Mouse (Mus musculus) kidney, postnatal 0 days (tissue): Measurements from ENCODE around the gene Atp8b2. TPM values are rescaled to one million over a fixed set of nuclear protein-coding genes. Genes with fewer than 3 reads are reported as not detected.

Experiments used
- ATAC-seq: fragments of 200-750 bp; cut with Nextera tagmentation; replicated peaks from 2 replicates; pipeline ENCODE4 v1.8.0; 2017; ENCODE audit warnings: low read depth, moderate number of reproducible peaks, moderate TSS enrichment, moderate library complexity; ENCODE audit not compliant: low FRiP score
- DNase-seq: peaks from one replicate; pipeline ENCODE4 v3.0.0-alpha.2; 2016; ENCODE audit warnings: low spot score
- H3K27ac ChIP-seq: fragments of 300-500 bp; sonication (generic); 2 replicates; pipeline ENCODE4 v1.5.1; 2014; ENCODE audit warnings: mild to moderate bottlenecking
- H3K27me3 ChIP-seq: fragments of 300-500 bp; sonication (generic); 2 replicates; pipeline ENCODE4 v1.6.1; 2014; ENCODE audit warnings: low read length, mixed read lengths; ENCODE audit not compliant: insufficient read depth
- H3K36me3 ChIP-seq: fragments of 300-500 bp; sonication (generic); 2 replicates; pipeline ENCODE4 v1.6.1; 2014; ENCODE audit warnings: low read length, mixed read lengths; ENCODE audit not compliant: insufficient read depth
- H3K4me1 ChIP-seq: fragments of 300-500 bp; sonication (generic); replicated peaks from 2 replicates; pipeline ENCODE4 v1.6.1; 2014; ENCODE audit warnings: antibody characterized with exemption, low read length, mixed read lengths; ENCODE audit not compliant: insufficient read depth
- H3K4me2 ChIP-seq: fragments of 300-500 bp; sonication (generic); 2 replicates; pipeline ENCODE4 v1.6.1; 2014; ENCODE audit warnings: mild to moderate bottlenecking, low read length, moderate library complexity, mixed read lengths
- H3K4me3 ChIP-seq: fragments of 300-500 bp; sonication (generic); replicated peaks from 2 replicates; pipeline ENCODE4 v1.5.1; 2014; ENCODE audit warnings: low read depth, low read length
- H3K9ac ChIP-seq: fragments of 300-500 bp; sonication (generic); 2 replicates; pipeline ENCODE4 v1.6.1; 2014; ENCODE audit warnings: low read depth, low read length
- H3K9me3 ChIP-seq: fragments of 300-500 bp; sonication (generic); replicated peaks from 2 replicates; pipeline ENCODE4 v1.6.1; 2016; ENCODE audit warnings: low read length, inconsistent platforms, mixed read lengths
- CTCF ChIP-seq: IDR thresholded peaks from 2 replicates; pipeline ENCODE4 v1.5.1; 2016; ENCODE audit warnings: antibody characterized with exemption, low read depth, mild to moderate bottlenecking, moderate library complexity
- WGBS: fragments of 180-500 bp; shearing (Covaris S2); extraction: QIAGEN DNeasy Blood & Tissue Kit; methylation state at CpG from one replicate; pipeline ENCODE4 v1.1.7; 2014; 5-methylcytosine and 5-hydroxymethylcytosine counted together
- polyA plus RNA-seq: library from polyadenylated mRNA; unstranded; fragments of >200 nt; fragmentation: Nextera tagmentation; extraction: Ambion mirVana; gene quantifications from 2 replicates; pipeline ENCODE4 v1.2.1, GENCODE M21; 2015

Gene Atp8b2
- polyA plus RNA-seq, 1 experiment from 2014 or later, result 6.9 TPM

DNA sequence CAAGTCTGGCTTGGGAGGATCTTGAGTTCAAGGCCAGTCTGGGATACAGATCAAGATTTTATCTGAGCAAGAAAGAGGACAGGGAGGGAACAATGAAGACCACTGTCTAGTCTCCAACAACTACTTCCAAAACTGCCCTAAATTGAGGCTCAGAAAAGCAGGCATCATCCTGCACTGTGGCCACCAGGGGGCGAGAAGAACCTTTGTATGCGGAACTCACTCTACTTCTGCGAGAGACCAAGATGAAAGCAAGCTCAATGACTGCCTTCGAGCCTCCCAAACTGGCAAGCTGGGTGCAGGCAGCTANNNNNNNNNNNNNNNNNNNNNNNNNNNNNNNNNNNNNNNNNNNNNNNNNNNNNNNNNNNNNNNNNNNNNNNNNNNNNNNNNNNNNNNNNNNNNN lies 9.9 kb downstream of the Atp8b2 start:
- H3K27ac ChIP-seq, result no peak overlapping the region
- peaks cover 71% of the 10 kb centered on the region for H3K36me3 ChIP-seq
- no peak overlapping the region for H3K4me2 ChIP-seq
- peak; percentile 97 for TF ChIP-seq CTCF
- WGBS, result 3% methylated on average over 4 of the region's 4 CpGs
- no peak overlapping the region for H3K9ac ChIP-seq
- H3K4me1 ChIP-seq, result no peaks in the 10 kb centered on the region
- no peaks in the 10 kb centered on the region for H3K27me3 ChIP-seq
- H3K9me3 ChIP-seq, result no peaks in the 10 kb centered on the region
- ATAC-seq (no peak; the same call in 1 of the 2 replicates), DNase-seq (peak; percentile 91)
- no peak overlapping the region for H3K4me3 ChIP-seq

DNA sequence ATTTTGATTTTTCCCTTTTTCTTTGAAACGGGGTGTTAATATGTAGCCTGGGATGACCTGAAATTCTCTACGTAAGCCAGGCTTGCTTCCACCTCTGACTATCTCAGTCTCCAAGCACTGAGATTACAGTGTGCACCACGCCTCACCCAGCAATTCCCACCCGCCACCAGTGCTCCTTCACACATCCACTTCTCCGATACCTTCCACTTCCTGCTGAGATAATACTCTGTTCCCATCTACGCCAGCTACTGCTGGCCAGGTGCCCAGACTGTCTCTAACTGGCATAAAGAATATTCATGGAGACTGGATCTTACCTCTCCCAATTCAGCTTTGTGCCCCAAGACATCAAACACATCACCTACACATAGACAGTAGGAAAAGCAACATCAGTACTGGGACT lies 14.7 kb downstream of the Atp8b2 start:
- H3K36me3 ChIP-seq, result peaks cover 81% of the 10 kb centered on the region
- no peak overlapping the region for H3K4me2 ChIP-seq
- H3K27ac ChIP-seq, result no peak overlapping the region
- H3K4me3 ChIP-seq, result no peak overlapping the region
- DNase-seq, result no peak
- H3K9ac ChIP-seq, result no peak overlapping the region
- no peak for TF ChIP-seq CTCF
- no peak for ATAC-seq
- H3K27me3 ChIP-seq, result no peaks in the 10 kb centered on the region
- H3K4me1 ChIP-seq, result no peaks in the 10 kb centered on the region
- no peaks in the 10 kb centered on the region for H3K9me3 ChIP-seq
- WGBS, result 89% methylated on average over 6 of the region's 6 CpGs

DNA sequence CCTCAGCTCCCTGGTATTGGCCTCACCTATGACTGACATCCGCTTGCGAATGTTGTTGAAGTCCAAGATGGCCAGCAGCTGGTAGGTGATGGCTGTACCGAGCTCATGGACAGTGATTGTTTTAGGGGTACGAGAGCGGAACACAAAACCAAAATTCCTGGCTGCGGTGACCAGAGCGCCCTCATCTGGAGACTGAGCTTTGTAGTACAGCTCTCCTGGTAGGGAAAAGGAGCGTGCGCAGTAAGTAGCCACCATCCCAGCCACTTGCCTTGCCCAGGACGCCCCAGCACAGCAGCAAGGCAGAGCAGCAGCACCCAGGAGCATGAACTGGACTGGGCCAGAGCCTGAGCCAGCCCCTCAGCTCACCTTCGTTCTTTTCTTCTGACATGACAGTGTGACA lies 15.3 kb downstream of the Atp8b2 start:
- Histone ChIP-seq H3K4me3 (no peak overlapping the region), H3K4me2 (no peak overlapping the region), H3K27ac (no peak overlapping the region), H3K4me1 (no peaks in the 10 kb centered on the region), H3K27me3 (no peaks in the 10 kb centered on the region), H3K9ac (no peak overlapping the region), H3K36me3 (peaks cover 85% of the 10 kb centered on the region), H3K9me3 (no peaks in the 10 kb centered on the region)
- ATAC-seq, result no peak
- 88% methylated on average over 11 of the region's 11 CpGs for WGBS
- DNase-seq, result no peak
- peak; percentile 13; the same call in 1 of the 2 replicates for TF ChIP-seq CTCF

DNA sequence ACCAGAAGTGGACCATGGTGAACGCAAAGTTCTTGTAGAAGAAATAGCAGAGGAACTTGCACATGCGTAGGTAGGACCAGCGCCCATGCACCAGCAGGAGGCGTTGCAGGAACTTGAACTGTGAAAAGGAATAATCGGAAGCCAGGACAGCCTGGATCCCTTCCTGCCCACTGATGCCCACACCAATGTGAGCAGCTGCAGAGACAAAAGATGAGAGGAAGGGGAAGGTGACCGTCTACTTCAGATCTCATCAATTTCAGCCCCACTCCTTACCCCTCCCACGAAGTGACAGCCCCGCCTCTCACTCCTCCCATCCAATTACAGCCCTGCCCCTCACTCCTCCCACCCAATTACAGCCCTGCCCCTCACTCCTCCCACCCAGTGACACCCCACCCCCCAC lies 18.3 kb downstream of the Atp8b2 start:
- H3K4me2 ChIP-seq, result no peak overlapping the region
- peak; percentile 28; the same call in 1 of the 2 replicates for TF ChIP-seq CTCF
- no peak for DNase-seq
- no peaks in the 10 kb centered on the region for H3K4me1 ChIP-seq
- no peaks in the 10 kb centered on the region for H3K9me3 ChIP-seq
- no peak overlapping the region for H3K27ac ChIP-seq
- WGBS, result 84% methylated on average over 8 of the region's 8 CpGs
- H3K9ac ChIP-seq, result no peak overlapping the region
- no peaks in the 10 kb centered on the region for H3K27me3 ChIP-seq
- ATAC-seq, result no peak
- peaks cover 87% of the 10 kb centered on the region for H3K36me3 ChIP-seq
- H3K4me3 ChIP-seq, result no peak overlapping the region

DNA sequence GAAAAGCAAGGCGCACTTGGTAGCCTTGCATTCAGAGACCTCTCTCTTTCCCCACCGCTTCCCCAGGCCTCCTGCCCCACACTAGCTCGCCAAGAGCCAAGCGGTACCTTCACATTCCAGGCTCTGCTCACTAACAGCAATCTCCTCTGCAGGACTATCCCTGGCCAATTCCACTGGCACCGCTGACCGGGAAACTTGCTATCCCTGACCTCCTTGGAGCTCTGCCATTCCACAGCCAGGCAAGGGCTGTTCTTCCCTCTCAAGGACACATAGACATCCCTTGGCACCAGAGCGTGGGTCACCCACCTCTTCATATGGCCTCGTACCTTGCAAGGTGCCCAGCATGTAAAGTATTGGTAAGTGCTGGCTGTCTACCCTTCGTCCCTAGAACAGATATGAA lies 20.4 kb downstream of the Atp8b2 start:
- no peak overlapping the region for H3K4me3 ChIP-seq
- no peak overlapping the region for H3K9ac ChIP-seq
- 91% methylated on average over 9 of the region's 9 CpGs for WGBS
- H3K27me3 ChIP-seq, result no peaks in the 10 kb centered on the region
- no peak for DNase-seq
- H3K4me1 ChIP-seq, result no peaks in the 10 kb centered on the region
- no peak for ATAC-seq
- no peak overlapping the region for H3K4me2 ChIP-seq
- H3K36me3 ChIP-seq, result peaks cover 73% of the 10 kb centered on the region
- H3K27ac ChIP-seq, result no peak overlapping the region
- no peaks in the 10 kb centered on the region for H3K9me3 ChIP-seq
- no peak for TF ChIP-seq CTCF

DNA sequence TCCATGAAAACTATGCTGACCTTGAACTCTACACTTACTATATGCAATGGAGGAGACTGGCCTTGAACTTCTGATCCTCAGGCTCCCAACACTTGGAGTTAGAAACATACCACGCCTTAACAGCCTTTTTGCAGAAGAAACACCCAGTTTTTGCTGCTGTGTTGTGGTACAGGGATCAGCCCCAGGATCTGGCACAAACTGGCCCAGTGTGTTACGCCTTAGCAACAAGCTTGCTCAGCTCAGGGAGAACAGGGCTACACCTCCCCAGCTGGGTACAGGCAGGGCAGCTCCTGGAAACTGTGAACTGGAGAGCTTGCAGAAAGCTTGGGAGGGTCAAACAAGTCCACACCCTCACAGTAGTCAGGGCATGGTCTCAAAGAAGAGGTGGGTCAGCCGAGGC lies 26.8 kb downstream of the Atp8b2 start:
- DNase-seq (no peak), ATAC-seq (no peak)
- Histone ChIP-seq H3K9me3 (no peaks in the 10 kb centered on the region), H3K4me2 (no peak overlapping the region), H3K4me3 (no peak overlapping the region), H3K36me3 (peaks cover 19% of the 10 kb centered on the region; the same call in 1 of the 2 replicates), H3K27ac (no peak overlapping the region), H3K27me3 (no peaks in the 10 kb centered on the region), H3K4me1 (no peaks in the 10 kb centered on the region), H3K9ac (no peak overlapping the region)
- WGBS, result 88% methylated on average over 3 of the region's 3 CpGs
- no peak for TF ChIP-seq CTCF

DNA sequence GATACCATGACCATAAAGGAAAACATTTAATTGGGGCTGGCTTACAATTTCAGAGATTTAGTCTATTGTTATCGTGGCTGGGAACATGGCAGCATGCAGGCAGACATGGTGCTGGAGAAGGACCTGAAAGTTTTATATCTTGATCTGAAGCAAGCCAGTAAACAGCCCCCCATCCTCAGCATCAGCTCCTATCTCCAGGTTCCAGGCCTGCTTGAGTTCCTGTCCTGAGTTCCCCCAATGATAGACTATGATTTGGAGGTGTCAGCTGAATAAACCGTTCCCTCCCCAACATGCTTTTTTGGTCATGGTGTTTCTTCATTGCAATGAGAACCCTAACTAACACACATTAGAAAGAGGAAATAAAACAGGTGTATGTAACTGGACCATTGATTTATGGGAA lies 30.4 kb downstream of the Atp8b2 start:
- TF ChIP-seq CTCF, result no peak
- no peak overlapping the region for H3K27ac ChIP-seq
- WGBS, result 89% methylated on average over 2 of the region's 2 CpGs
- H3K4me2 ChIP-seq, result no peak overlapping the region
- ATAC-seq (no peak), DNase-seq (no peak)
- no peaks in the 10 kb centered on the region for H3K36me3 ChIP-seq
- no peak overlapping the region for H3K9ac ChIP-seq
- H3K9me3 ChIP-seq, result no peaks in the 10 kb centered on the region
- H3K4me1 ChIP-seq, result no peaks in the 10 kb centered on the region
- no peaks in the 10 kb centered on the region for H3K27me3 ChIP-seq
- no peak overlapping the region for H3K4me3 ChIP-seq
